16 mouse cellular contexts compared by ENCODE assay signal in the genomic region with DNA sequence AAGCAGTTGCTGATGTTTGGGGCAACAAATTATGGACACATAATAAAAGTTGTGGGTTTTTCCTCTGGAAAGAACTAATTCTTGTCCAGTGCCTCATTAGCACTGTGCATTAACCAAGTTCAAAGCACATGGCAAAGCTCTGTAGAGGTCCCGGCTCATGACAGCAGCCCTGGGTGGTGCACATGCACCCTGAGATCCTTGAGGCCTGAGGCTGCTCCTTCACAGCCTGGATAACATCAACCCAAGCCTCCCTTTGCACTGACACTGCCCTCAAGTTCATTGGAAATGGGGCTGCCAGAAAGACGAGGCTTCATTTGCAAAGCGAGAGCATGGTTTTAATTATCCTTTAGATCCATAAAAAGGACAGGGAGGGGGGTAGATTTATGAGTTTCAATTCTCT.
"Had no signal": no experiment of that assay in that cellular context is flagged by ENCODE, and none has a peak within 500 bp of the region (broad histone marks: within the 10 kb centered on the region; RNA-seq: fewer than 3 reads in every experiment).

No protein-coding gene starts in this region.

- H3K4me1 ChIP-seq: liver, embryonic 13.5 days; midbrain, embryonic 12.5 days had no signal

- H3K9ac ChIP-seq: kidney, embryonic 15.5 days; liver, embryonic 13.5 days; midbrain, embryonic 12.5 days had no signal

- DNase-seq: kidney, adult 11 months; kidney, adult 8-10 months; kidney, postnatal 10 days; kidney, postnatal 36 days; layer of hippocampus, postnatal 36 days; liver, embryonic 13.5 days; lung, adult 2 months; lung, postnatal 14 days; lung, postnatal 4 days; thymus, adult 2 months; thymus, postnatal 14 days had no signal

- H3K9me3 ChIP-seq: kidney, embryonic 15.5 days; liver, embryonic 13.5 days; midbrain, embryonic 12.5 days had no signal

- H3K27ac ChIP-seq: kidney, embryonic 15.5 days; left cerebral cortex, adult 2 months; liver, embryonic 13.5 days; midbrain, embryonic 12.5 days had no signal

- ATAC-seq: midbrain, embryonic 16.5 days had no signal

- H3K36me3 ChIP-seq: kidney, embryonic 15.5 days; liver, embryonic 13.5 days; midbrain, embryonic 12.5 days had no signal

- H3K4me3 ChIP-seq: kidney, embryonic 15.5 days; left cerebral cortex, adult 2 months; liver, embryonic 13.5 days; midbrain, embryonic 12.5 days; myocyte had no signal

- H3K4me2 ChIP-seq: kidney, embryonic 15.5 days; liver, embryonic 13.5 days; midbrain, embryonic 12.5 days had no signal

- H3K27me3 ChIP-seq: kidney, embryonic 15.5 days; liver, embryonic 13.5 days; midbrain, embryonic 12.5 days had no signal
